Mouse (Mus musculus) hindbrain, postnatal 0 days (tissue): ENCODE results near the gene Ppfibp1. TPM values are rescaled to one million over a fixed set of nuclear protein-coding genes. Genes with fewer than 3 reads are reported as not detected.
A peak's percentile ranks its signal among the peaks of the same experiment; 100 is the strongest.

ENCODE experiments used
- ATAC-seq: fragments of 200-750 bp; cut with Nextera tagmentation; 2 replicates; pipeline ENCODE4 v1.8.0; 2017; ENCODE audit warnings: mild to moderate bottlenecking, moderate TSS enrichment, moderate library complexity
- DNase-seq: peaks from one replicate; pipeline ENCODE4 v3.0.0-alpha.2; 2015; ENCODE audit warnings: low spot score
- H3K27ac ChIP-seq: fragments of 300-500 bp; sonication (generic); 2 replicates; pipeline ENCODE4 v1.5.1; 2014; ENCODE audit warnings: mild to moderate bottlenecking
- H3K27me3 ChIP-seq: fragments of 300-500 bp; sonication (generic); 2 replicates; pipeline ENCODE4 v1.6.1; 2014; ENCODE audit warnings: low read length, mixed read lengths; ENCODE audit not compliant: insufficient read depth
- H3K36me3 ChIP-seq: fragments of 300-500 bp; sonication (generic); 2 replicates; pipeline ENCODE4 v1.6.1; 2014; ENCODE audit warnings: low read length, mixed read lengths; ENCODE audit not compliant: insufficient read depth
- H3K4me1 ChIP-seq: fragments of 300-500 bp; sonication (generic); 2 replicates; pipeline ENCODE4 v1.6.1; 2014; ENCODE audit warnings: antibody characterized with exemption, low read length, mixed read lengths; ENCODE audit not compliant: insufficient read depth
- H3K4me2 ChIP-seq: fragments of 300-500 bp; sonication (generic); 2 replicates; pipeline ENCODE4 v1.6.1; 2014; ENCODE audit warnings: low read depth, mild to moderate bottlenecking, low read length, moderate library complexity, mixed read lengths
- H3K4me3 ChIP-seq: fragments of 300-500 bp; sonication (generic); 2 replicates; pipeline ENCODE4 v1.5.1; 2014; ENCODE audit warnings: low read length
- H3K9ac ChIP-seq: fragments of 300-500 bp; sonication (generic); replicated peaks from 2 replicates; pipeline ENCODE4 v1.6.1; 2014; ENCODE audit warnings: mild to moderate bottlenecking, low read length, moderate library complexity, mixed read lengths
- H3K9me3 ChIP-seq: fragments of 300-500 bp; sonication (generic); 2 replicates; pipeline ENCODE4 v1.6.1; 2016; ENCODE audit warnings: low read length, mixed read lengths
- CTCF ChIP-seq: IDR thresholded peaks from 2 replicates; pipeline ENCODE4 v1.5.1; 2016; ENCODE audit warnings: antibody characterized with exemption, control low read depth, low read depth
- WGBS: fragments of 180-500 bp; shearing (Covaris S2); extraction: QIAGEN DNeasy Blood & Tissue Kit; methylation state at CpG from one replicate; pipeline ENCODE4 v1.1.7; 2014; 5-methylcytosine and 5-hydroxymethylcytosine counted together
- polyA plus RNA-seq: library from polyadenylated mRNA; unstranded; fragments of >200 nt; fragmentation: Nextera tagmentation; extraction: Ambion mirVana; gene quantifications from 2 replicates; pipeline ENCODE4 v1.2.1, GENCODE M21; 2015
- total RNA-seq: library from RNA; depleted of rRNA; stranded (reverse); fragments of >200 nt; gene quantifications from 2 replicates; pipeline ENCODE4 v1.2.3, GENCODE M21; 2014

The Ppfibp1 gene
- total and polyA plus RNA-seq, 2 experiments from 2014 or later = 16.3 to 26.8 TPM

GRCm38 (mm10) chr6:146955896-146956295 lies 67.6 kb downstream of the Ppfibp1 start:
- Histone ChIP-seq H3K9me3 (no peaks in the 10 kb centered on the region), H3K36me3 (no peaks in the 10 kb centered on the region), H3K4me3 (no peak overlapping the region), H3K9ac (no peak overlapping the region), H3K27ac (no peak overlapping the region), H3K27me3 (no peaks in the 10 kb centered on the region), H3K4me2 (no peak overlapping the region), H3K4me1 (no peaks in the 10 kb centered on the region)
- WGBS = 22% methylated on average over 12 of the region's 12 CpGs
- ATAC-seq (peak; percentile 56; the same call in 1 of the 2 replicates), DNase-seq (peak; percentile 16)
- TF ChIP-seq CTCF = no peak

GRCm38 (mm10) chr6:146956961-146957360 lies 68.7 kb downstream of the Ppfibp1 start:
- H3K4me2 ChIP-seq = no peak overlapping the region
- WGBS = 88% methylated on average over 1 of the region's 1 CpGs
- H3K4me1 ChIP-seq = no peaks in the 10 kb centered on the region
- H3K36me3 ChIP-seq = no peaks in the 10 kb centered on the region
- no peak for TF ChIP-seq CTCF
- no peak overlapping the region for H3K27ac ChIP-seq
- H3K9ac ChIP-seq = no peak overlapping the region
- ATAC-seq (no peak), DNase-seq (no peak)
- H3K27me3 ChIP-seq = no peaks in the 10 kb centered on the region
- no peak overlapping the region for H3K4me3 ChIP-seq
- H3K9me3 ChIP-seq = no peaks in the 10 kb centered on the region

- no peak overlapping the region for H3K27ac ChIP-seq
- no peaks in the 10 kb centered on the region for H3K4me1 ChIP-seq
- H3K27me3 ChIP-seq = no peaks in the 10 kb centered on the region
- WGBS = 81% methylated on average over 1 of the region's 1 CpGs
- H3K4me2 ChIP-seq = no peak overlapping the region
- no peak for TF ChIP-seq CTCF
- no peak overlapping the region for H3K4me3 ChIP-seq
- DNase-seq (no peak), ATAC-seq (no peak)
- H3K36me3 ChIP-seq = no peaks in the 10 kb centered on the region
- no peaks in the 10 kb centered on the region for H3K9me3 ChIP-seq
- no peak overlapping the region for H3K9ac ChIP-seq
These were observed 70.4 kb downstream of the Ppfibp1 start for GRCm38 (mm10) chr6:146958694-146959093.

GRCm38 (mm10) chr6:146959908-146960680 lies 71.8 kb downstream of the Ppfibp1 start:
- Histone ChIP-seq H3K27me3 (no peaks in the 10 kb centered on the region), H3K4me2 (no peak overlapping the region), H3K9ac (no peak overlapping the region), H3K9me3 (no peaks in the 10 kb centered on the region), H3K4me3 (no peak overlapping the region), H3K27ac (no peak overlapping the region), H3K4me1 (no peaks in the 10 kb centered on the region), H3K36me3 (no peaks in the 10 kb centered on the region)
- DNase-seq = no peak
- no peak for TF ChIP-seq CTCF
- 88% methylated on average over 9 of the region's 9 CpGs for WGBS
- no peak for ATAC-seq

GRCm38 (mm10) chr6:146960956-146961355 lies 72.7 kb downstream of the Ppfibp1 start:
- DNase-seq = no peak
- 67% methylated on average over 5 of the region's 5 CpGs for WGBS
- Histone ChIP-seq H3K9ac (no peak overlapping the region), H3K9me3 (no peaks in the 10 kb centered on the region), H3K4me1 (no peaks in the 10 kb centered on the region), H3K36me3 (no peaks in the 10 kb centered on the region), H3K27ac (no peak overlapping the region), H3K27me3 (no peaks in the 10 kb centered on the region), H3K4me2 (no peak overlapping the region), H3K4me3 (no peak overlapping the region)
- ATAC-seq = 0 out of 2 replicates have a peak, but pooled peaks have one; percentile 43
- TF ChIP-seq CTCF = no peak

GRCm38 (mm10) chr6:146961832-146962481 lies 73.7 kb downstream of the Ppfibp1 start:
- Histone ChIP-seq H3K27ac (no peak overlapping the region), H3K27me3 (no peaks in the 10 kb centered on the region), H3K4me3 (no peak overlapping the region), H3K4me1 (no peaks in the 10 kb centered on the region), H3K9ac (no peak overlapping the region), H3K9me3 (no peaks in the 10 kb centered on the region), H3K4me2 (no peak overlapping the region), H3K36me3 (no peaks in the 10 kb centered on the region)
- WGBS = 78% methylated on average over 6 of the region's 6 CpGs
- DNase-seq = peak; percentile 39
- peak; percentile 43 for TF ChIP-seq CTCF
- ATAC-seq = no peak
